Mouse (Mus musculus) left cerebral cortex, postnatal 36 days (tissue): ENCODE data around the gene Fam89a. TPM values are rescaled to one million over a fixed set of nuclear protein-coding genes. Genes with fewer than 3 reads are reported as not detected.

Source experiments
- DNase-seq, 2 experiments: peaks; one replicate each; pipeline ENCODE4 v3.0.0; 2021 to 2022; ENCODE audit warnings: low spot score in 2 of 2, mixed read lengths in 1 of 2
- intact Hi-C: fragments of 180-260 bp; cut with DNase I; formaldehyde crosslinking; loops from one replicate; pipeline ENCODE4 v1.15.1; 2025
- total RNA-seq, 2 experiments: library from RNA; stranded (reverse); gene quantifications; 2 replicates each; pipeline ENCODE4 v1.2.3; 2021

Fam89a gene
- under 1 TPM; 0.29 to 0.54 TPM for total RNA-seq

GRCm38 (mm10) chr8:124751709-124752173 is at the start of gene Fam89a:
Gene Fam89a (minus strand): TSS chr8:124751832.
- no peak for DNase-seq
- intact Hi-C loops: no loop called here

DNA sequence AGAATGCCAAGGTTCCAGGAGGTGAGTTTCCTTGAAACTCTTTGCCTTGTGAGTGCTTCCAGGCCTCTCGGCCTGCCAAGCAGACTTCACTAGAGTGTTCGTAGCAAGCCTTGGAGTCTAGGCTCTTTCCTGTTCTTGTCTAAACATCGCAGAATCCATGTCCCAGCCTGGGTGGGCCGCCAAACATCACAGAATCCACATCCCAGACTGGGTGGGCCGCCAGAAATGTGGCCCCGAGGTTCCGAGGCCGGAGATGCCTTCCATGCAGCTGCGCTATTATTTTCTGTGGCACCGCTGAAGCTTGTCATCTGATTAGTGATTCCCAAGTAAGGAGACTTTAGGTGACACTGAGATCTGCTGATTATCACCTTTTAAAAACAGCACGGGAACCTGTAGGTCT is 48.9 kb upstream of the Fam89a start:
- intact Hi-C loops: no loop called here
- no peak for DNase-seq

GRCm38 (mm10) chr8:124795781-124796488 is 44.3 kb upstream of the Fam89a start:
- intact Hi-C loops: no loop called here

DNA sequence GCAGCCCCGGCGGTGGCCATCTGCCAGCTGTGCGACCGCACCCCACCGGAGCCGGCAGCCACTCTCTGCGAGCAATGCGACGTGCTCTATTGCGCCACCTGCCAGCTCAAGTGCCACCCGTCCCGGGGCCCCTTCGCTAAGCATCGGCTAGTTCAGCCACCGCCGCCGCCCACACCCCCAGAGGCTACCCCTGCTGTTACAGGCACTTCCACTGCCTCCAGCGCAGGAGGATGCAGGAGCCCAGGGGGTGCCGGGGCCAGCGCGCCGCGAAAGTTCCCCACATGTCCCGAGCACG is 42.8 kb upstream of the Fam89a start:
- peak; percentile 82 for DNase-seq
- intact Hi-C loops: loop anchor here (5.0 kb wide), 1 partner anchor 72 kb away; the partner anchor contains the start of genes Arv1 and Ttc13

More at GRCm38 (mm10) chr8:124795781-124796488, 44.3 kb upstream of the Fam89a start:
- no peak for DNase-seq

DNA sequence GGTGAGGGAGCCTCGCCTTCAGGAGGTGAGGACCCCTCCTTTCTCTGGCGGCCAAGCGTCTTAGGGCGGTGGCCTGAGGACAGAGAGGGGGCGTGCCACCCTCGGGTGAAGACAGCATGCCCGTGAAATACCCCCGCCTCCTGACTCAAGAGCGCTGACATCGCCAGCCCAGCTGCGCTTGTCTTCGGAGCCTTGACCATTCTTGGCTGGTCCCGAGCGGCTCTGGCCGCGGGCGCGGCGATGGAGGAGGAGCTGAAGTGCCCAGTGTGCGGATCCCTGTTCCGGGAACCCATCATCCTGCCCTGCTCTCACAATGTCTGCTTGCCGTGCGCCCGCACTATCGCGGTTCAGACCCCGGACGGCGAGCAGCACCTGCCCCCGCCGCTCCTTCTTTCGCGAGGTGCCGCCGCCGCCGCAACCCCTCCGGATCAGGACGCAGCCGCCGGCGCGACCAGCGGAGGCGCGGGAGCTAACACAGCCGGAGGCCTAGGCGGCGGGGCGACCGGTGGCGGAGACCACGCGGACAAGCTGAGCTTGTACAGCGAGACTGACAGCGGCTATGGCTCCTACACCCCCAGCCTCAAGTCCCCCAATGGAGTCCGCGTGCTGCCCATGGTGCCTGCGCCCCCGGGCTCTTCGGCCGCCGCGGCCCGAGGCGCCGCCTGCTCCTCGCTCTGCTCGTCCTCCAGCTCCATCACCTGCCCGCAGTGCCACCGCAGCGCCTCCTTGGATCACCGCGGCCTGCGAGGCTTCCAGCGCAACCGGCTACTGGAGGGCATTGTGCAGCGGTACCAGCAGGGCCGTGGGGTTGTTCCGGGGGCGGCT is 42.2 kb upstream of the Fam89a start:
- DNase-seq: no peak
- intact Hi-C loops: loop anchor here (5.0 kb wide), 1 partner anchor 72 kb away; the partner anchor contains the start of genes Arv1 and Ttc13

GRCm38 (mm10) chr8:124793172-124793651 is 41.6 kb upstream of the Fam89a start:
- peak; percentile 65 to 69 for DNase-seq
- intact Hi-C loops: loop anchor here (5.0 kb wide), 1 partner anchor 71 kb away; the partner anchor contains the start of genes Arv1 and Ttc13

- intact Hi-C loops: loop anchor here (5.0 kb wide), 1 partner anchor 70 kb away; the partner anchor contains the start of genes Arv1 and Ttc13
- peak in 1 of 2 experiments; percentile 45 for DNase-seq
Measured at GRCm38 (mm10) chr8:124792708-124793107, 41.1 kb upstream of the Fam89a start, which contains the start of gene Trim67. Gene Trim67 (plus strand): TSS chr8:124793092.

DNA sequence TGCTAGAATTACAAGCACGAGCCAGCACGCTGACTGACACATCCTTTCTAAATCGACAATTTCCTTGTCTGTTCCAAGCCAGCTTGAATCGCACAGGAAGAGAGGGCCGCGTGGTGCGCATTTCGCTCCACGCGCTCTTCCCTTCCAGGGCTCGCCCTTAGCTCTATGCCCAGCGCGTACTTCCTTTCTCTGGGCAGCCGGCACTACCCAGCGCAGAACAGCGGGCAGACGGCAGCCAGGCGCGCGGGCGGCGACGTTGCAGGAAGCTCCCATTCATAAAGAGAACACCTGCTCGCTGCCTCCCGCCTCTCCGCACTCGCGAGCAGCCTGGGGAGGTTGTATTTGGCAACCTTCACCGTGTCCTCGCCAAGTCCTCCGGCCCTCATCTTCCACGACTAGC is 40.6 kb upstream of the Fam89a start:
- intact Hi-C loops: loop anchor here (5.0 kb wide), 1 partner anchor 70 kb away; the partner anchor contains the start of genes Arv1 and Ttc13
- DNase-seq: peak; percentile 40 to 57

DNA sequence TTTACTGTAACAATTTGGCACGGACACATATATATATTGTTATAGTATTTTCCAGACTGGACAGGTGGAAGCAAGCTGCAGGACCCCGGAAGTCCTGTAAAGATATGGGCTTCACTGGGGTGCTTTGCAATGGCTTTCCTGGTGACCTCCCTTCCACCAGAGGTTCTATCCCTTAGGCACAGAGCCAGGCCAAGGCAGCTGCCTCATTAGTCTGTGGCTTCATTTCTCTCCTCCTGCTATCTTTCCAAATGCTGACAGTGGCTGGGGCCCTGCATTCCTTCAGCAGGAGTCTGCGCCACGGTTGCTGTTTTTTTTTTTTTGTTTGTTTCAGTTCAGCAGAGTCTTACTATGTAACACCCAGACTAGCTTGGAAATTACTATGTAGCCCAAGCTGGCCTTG is 40.1 kb upstream of the Fam89a start:
- no peak for DNase-seq
- intact Hi-C loops: loop anchor here (5.0 kb wide), 1 partner anchor 69 kb away; the partner anchor contains the start of genes Arv1 and Ttc13

- no peak for DNase-seq
- intact Hi-C loops: loop anchor here (5.0 kb wide), 1 partner anchor 68 kb away; the partner anchor contains the start of genes Arv1 and Ttc13
Measured at GRCm38 (mm10) chr8:124790676-124791075, 39.0 kb upstream of the Fam89a start.

GRCm38 (mm10) chr8:124784613-124785012 is 33.0 kb upstream of the Fam89a start:
- peak; percentile 64 to 71 for DNase-seq
- intact Hi-C loops: no loop called here

DNA sequence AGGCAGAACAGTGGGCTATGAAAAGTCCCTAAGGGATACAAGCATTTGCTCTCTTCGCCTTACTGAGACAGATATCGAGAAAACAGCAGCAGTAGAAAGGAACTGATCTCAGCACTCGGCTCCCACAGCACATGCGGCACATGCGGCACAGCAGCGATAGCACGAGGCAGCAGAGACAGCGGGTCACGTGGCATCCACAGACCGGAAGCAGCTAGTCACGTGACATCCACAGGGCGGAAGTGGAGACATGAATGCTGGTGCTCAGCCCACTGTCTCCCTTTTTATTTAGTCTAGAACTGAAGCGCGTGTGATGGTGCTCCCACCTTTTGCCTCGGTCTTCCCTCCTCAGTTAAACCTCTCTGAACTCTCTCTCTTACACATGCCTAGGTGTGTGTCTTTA is 31.6 kb upstream of the Fam89a start:
- DNase-seq: no peak
- intact Hi-C loops: no loop called here

DNA sequence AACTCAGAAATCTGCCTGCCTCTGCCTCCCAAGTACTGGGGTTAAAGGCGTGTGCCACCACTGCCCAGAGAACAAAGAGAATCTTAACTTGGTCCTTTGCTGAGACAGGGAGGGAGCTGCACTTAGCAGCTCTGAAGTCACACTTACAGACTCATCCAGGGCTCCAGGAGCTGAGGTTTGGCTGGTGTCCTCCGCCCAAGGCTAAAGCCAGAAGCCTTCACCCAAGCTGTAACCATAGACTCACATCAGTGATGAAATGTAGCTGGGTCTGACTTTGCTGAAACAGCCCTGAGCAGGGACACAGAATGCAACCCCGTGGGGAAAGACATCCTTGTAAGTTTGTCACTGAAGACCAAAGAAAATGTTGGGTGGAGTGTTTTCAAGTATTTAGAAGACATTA is 30.8 kb upstream of the Fam89a start:
- intact Hi-C loops: no loop called here
- DNase-seq: no peak

DNA sequence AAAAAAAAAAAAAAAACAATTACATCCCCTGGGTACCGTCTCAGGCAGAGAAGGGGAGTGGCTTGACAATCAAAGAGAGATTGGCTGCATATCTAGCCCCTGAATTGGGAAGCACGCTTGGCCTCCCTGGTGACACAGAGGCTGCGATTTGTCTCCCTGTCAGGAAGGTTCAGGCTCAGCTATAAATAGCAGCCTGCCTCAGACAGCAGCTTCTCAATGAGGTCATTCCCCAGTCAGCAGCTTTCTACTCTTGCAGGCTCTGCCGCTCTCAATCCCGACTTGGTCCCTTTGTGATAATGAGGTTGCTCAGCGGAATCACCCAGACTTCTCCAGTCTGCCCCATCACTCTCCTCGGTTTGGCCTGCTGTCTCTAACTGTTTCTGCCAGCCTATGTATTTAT is 28.6 kb upstream of the Fam89a start:
- intact Hi-C loops: no loop called here
- no peak for DNase-seq

DNA sequence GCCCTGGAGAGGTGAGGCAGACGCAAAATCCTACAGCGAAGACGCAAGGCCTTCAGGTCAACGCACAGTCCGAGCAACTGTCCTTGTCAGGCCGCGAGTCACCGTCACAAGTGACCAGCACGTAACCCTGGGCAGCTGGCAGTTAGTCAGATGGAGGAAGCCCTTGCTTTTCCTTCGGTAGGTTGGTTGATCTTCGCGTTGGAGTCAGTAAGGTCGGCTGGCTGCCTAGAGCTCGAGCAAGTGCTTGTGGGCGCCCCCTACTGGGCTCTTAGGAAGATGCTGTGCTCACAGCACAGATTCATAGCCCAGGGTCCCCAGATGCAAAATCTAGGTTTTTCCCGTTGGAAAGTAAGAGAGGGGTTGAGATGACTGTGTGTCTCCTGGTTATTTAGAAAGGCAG is 24.1 kb upstream of the Fam89a start:
- intact Hi-C loops: no loop called here

DNA sequence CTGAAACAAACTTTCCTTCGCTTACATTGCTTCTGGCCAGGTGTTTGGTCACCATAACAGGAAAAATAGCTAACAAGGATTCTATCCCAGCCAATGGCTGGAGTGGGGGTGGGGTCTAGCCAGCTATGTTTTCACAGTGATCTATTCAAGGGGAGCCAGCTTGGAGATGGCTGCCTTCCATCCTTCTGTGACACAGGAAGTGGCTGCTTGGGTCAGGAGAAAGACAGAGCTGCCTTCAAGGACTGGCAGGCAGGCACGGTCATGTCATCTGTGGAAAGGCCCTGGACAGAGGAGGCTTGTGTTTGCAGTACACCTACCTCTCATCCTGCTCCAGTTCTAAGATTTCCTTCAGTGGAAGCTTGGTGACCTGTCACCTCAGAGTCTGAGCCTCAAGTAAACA is 20.8 kb upstream of the Fam89a start:
- intact Hi-C loops: no loop called here
- no peak for DNase-seq

More for the DNA sequence above, 24.1 kb upstream of the Fam89a start:
- peak; percentile 51 to 60 for DNase-seq

GRCm38 (mm10) chr8:124763061-124763460 is 11.4 kb upstream of the Fam89a start:
- DNase-seq: no peak
- intact Hi-C loops: no loop called here

DNA sequence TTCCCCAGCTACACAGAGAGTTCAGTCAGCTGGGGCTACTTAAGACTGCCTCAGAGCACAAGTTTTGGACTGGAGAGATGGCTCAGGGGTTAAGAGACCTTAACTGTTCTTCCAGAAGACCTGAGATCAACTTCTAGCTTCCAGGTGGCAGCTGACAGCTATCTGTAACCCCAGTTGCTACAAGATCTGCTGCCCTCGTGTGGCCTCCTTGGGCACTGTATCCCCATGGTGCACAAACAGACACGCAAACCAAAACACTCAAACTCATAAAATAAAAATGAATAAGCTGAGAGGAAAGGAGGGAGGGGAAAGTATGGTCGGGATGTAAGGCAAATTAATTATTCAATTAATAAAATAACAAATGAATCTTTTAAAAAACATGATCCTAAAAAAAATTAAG is 6.9 kb upstream of the Fam89a start:
- DNase-seq: no peak
- intact Hi-C loops: no loop called here

DNA sequence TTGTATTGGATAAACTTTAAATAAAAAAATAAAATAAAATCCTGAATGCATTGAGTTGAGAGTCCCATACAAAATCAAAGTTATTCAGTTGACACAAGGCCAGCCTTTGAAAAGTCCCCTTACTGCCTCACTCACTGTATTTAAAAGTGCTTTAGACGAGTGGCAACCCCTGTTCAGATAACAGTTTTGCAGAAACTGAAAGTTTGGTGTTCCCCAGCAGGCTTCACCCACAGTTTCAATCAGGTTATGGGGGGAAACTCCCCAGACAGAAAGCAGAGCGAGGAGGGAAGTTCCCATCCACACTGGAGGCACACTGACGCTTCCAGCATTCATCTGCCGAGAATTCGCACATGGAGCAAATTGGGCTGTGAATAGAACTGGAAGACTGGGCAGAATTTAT is 5.0 kb upstream of the Fam89a start:
- intact Hi-C loops: no loop called here
- no peak for DNase-seq

GRCm38 (mm10) chr8:124756153-124756552 is 4.5 kb upstream of the Fam89a start:
- intact Hi-C loops: no loop called here
- no peak for DNase-seq
